Mouse (Mus musculus) thymus, adult 2 months (tissue): Measurements from ENCODE around the gene Pgp.

Experiments
- CTCF ChIP-seq: fragments of 200-500 bp; IDR thresholded peaks from 2 replicates; pipeline ENCODE4 v1.5.1; 2012; ENCODE audit warnings: mild to moderate bottlenecking, control low read depth, low read length, moderate library complexity, borderline replicate concordance; ENCODE audit not compliant: control insufficient read depth, poor library complexity, insufficient read depth; ENCODE audit errors: extremely low read depth
- POLR2A ChIP-seq: fragments of 200-500 bp; IDR thresholded peaks from 2 replicates; pipeline ENCODE4 v1.6.1; 2012; ENCODE audit warnings: mild to moderate bottlenecking, low read length, control low read depth, moderate library complexity; ENCODE audit not compliant: control insufficient read depth, poor library complexity, insufficient read depth; ENCODE audit errors: extremely low read depth

DNA sequence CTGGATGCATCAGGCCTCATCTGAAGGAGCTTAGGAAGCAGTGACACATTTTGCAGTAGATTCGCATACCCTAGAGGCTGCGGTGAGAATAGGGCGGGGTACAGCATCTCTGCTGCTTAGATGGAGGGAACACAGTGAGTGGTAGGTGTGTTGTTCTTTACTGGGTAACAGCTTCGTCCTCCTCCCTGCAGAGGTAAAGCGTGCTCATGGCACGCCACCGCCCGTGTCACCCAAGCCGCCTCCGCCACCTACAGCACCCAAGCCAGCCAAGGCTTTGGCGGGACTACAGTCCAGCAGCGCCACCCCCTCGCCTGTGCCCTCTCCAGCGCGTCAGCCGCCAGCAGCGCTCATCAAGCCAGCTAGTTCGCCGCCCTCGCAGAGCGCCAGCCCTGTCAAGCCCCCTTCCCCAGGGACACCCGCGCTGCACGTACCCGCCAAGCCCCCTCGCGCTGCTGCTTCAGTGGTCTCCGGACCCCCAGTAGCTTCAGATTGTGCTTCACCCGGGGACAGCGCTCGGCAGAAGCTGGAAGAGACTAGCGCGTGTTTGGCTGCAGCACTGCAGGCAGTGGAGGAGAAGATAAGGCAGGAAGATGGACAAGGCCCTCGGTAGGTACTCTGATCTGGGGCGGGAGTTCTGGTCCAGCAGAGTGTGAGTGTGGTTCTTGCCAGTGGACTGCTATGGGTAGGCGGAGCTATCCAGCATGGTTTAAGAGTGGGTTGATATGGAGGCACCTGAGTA is 36.3 kb downstream of the Pgp start:
- TF ChIP-seq POLR2A (no peak), CTCF (no peak)
